8 mouse cellular contexts compared by ENCODE assay signal in genomic region chrX:157307411-157307810, GRCm38 (mm10).
DNase-seq lines count a peak whose midpoint lies in the region; ATAC-seq and TF ChIP-seq lines count a peak whose summit lies in the region.

No protein-coding gene starts in this region.

- no peak for ATAC-seq in kidney, embryonic 16.5 days (ENCODE audit: low FRiP score, low TSS enrichment)
- no peak for ATAC-seq in Patski
- no peak for ATAC-seq in stomach, postnatal 0 days (ENCODE audit: low FRiP score, low TSS enrichment)
- no peak for ATAC-seq in megakaryocyte-erythroid progenitor cell, adult 5-6 weeks (replicated peaks; ENCODE audit: low FRiP score, low TSS enrichment, poor library complexity, severe bottlenecking)

- no peak overlapping the region for H3K4me2 ChIP-seq in kidney, embryonic 16.5 days (replicated peaks; ENCODE audit: low read depth, low read length)
- no peak overlapping the region for H3K4me2 ChIP-seq in stomach, postnatal 0 days (replicated peaks; ENCODE audit: low read depth)

- no peak for TF ChIP-seq EP300 in stomach, postnatal 0 days (optimal IDR thresholded peaks at IDR 0.05)

- no peak overlapping the region for H3K9ac ChIP-seq in kidney, embryonic 16.5 days (replicated peaks; ENCODE audit: low read length)
- no peak overlapping the region for H3K9ac ChIP-seq in stomach, postnatal 0 days (ENCODE audit: low read length)

- no peak overlapping the region for H3K4me3 ChIP-seq in kidney, embryonic 16.5 days (ENCODE audit: low read length)
- H3K4me3 ChIP-seq in limb, embryonic 10.5 days = no peak overlapping the region
- H3K4me3 ChIP-seq in stomach, postnatal 0 days (ENCODE audit: low read depth, low read length) = no peak overlapping the region

- DNase-seq in kidney, postnatal 14 days = peak; percentile 14
- DNase-seq in Patski (ENCODE audit: low read depth, low spot score) = no peak
- DNase-seq in embryo, embryonic 10.5 days (ENCODE audit: low spot score) = peak; percentile 81
- peak; percentile 33 for DNase-seq in limb, embryonic 10.5 days (ENCODE audit: low spot score)
- no peak for DNase-seq in stomach, postnatal 0 days (ENCODE audit: low spot score)
- DNase-seq in thymus, postnatal 36 days = no peak

- POLR2A ChIA-PET in Patski (lab: Charles Lee) = no interaction called here

- no peaks in the 10 kb centered on the region for H3K36me3 ChIP-seq in kidney, embryonic 16.5 days (ENCODE audit: insufficient read depth, low read length)
- no peaks in the 10 kb centered on the region for H3K36me3 ChIP-seq in limb, embryonic 10.5 days
- no peaks in the 10 kb centered on the region for H3K36me3 ChIP-seq in stomach, postnatal 0 days (ENCODE audit: control insufficient read depth, insufficient read depth, low read length)

- H3K27ac ChIP-seq in kidney, embryonic 16.5 days (ENCODE audit: low read length) = no peak overlapping the region
- no peak overlapping the region for H3K27ac ChIP-seq in limb, embryonic 10.5 days
- H3K27ac ChIP-seq in stomach, postnatal 0 days (replicated peaks) = no peak overlapping the region

- TF ChIP-seq CTCF in Patski (IDR thresholded peaks at IDR 0.05) = peak; percentile 63
- TF ChIP-seq CTCF in stomach, postnatal 0 days (IDR thresholded peaks at IDR 0.05; ENCODE audit: low read depth) = peak; percentile 69

- CTCF ChIA-PET in Patski (lab: Charles Lee) = interaction anchor here (0.7 to 2.2 kb wide), 5 partner anchors 10 to 148 kb away, joined by 3 to 8 read pairs (median 4); no protein-coding TSS in a partner anchor

- in situ Hi-C loops in Patski (cut with MboI; ENCODE audit: low pct_unique_long_range_greater_than_20kb) = loop anchor here (25.0 kb wide), 1 partner anchor 1670 kb away; no protein-coding TSS in a partner anchor

- 9% methylated on average over 3 of the region's 3 CpGs for WGBS in kidney, embryonic 16.5 days
- 8% methylated on average over 3 of the region's 3 CpGs for WGBS in limb, embryonic 10.5 days
- 9% methylated on average over 3 of the region's 3 CpGs for whole genome bisulfite sequencing in stomach, postnatal 0 days

- H3K9me3 ChIP-seq in kidney, embryonic 16.5 days (ENCODE audit: low read length) = no peaks in the 10 kb centered on the region
- no peaks in the 10 kb centered on the region for H3K9me3 ChIP-seq in limb, embryonic 10.5 days (replicated peaks)
- no peaks in the 10 kb centered on the region for H3K9me3 ChIP-seq in stomach, postnatal 0 days (ENCODE audit: control insufficient read depth, low read length)

- H3K4me1 ChIP-seq in kidney, embryonic 16.5 days (ENCODE audit: insufficient read depth, low read length) = no peaks in the 10 kb centered on the region
- H3K4me1 ChIP-seq in limb, embryonic 10.5 days = 0 out of 2 replicates have a peak, but pooled peaks cover 2% of the 10 kb centered on the region
- H3K4me1 ChIP-seq in stomach, postnatal 0 days (replicated peaks; ENCODE audit: control insufficient read depth, insufficient read depth) = no peaks in the 10 kb centered on the region

- peaks cover 9% of the 10 kb centered on the region; the same call in 1 of the 2 replicates for H3K27me3 ChIP-seq in kidney, embryonic 16.5 days (ENCODE audit: insufficient read depth, low read length)
- H3K27me3 ChIP-seq in Patski = peaks cover 9% of the 10 kb centered on the region
- peaks cover 22% of the 10 kb centered on the region for H3K27me3 ChIP-seq in limb, embryonic 10.5 days (ENCODE audit: low read depth, poor library complexity, severe bottlenecking)
- no peaks in the 10 kb centered on the region for H3K27me3 ChIP-seq in stomach, postnatal 0 days (ENCODE audit: control insufficient read depth, insufficient read depth, low read length)

Comparison
In these comparisons a context has a peak if more than half of its experiments do, and no peak if none do; other contexts are left out.
1. DNase-seq: peak in kidney, postnatal 14 days (single experiment), embryo, embryonic 10.5 days (single experiment) and limb, embryonic 10.5 days (single experiment); none in Patski (single experiment), stomach, postnatal 0 days (single experiment) and thymus, postnatal 36 days (0 of 2).